Comparison of ENCODE assay signal across 9 mouse cellular contexts in genomic region chr7:28932421-28933041, GRCm38 (mm10). TPM values are rescaled to one million over a fixed set of nuclear protein-coding genes. Genes with fewer than 3 reads are reported as not detected.
DNase-seq lines count a peak whose midpoint lies in the region; ATAC-seq and TF ChIP-seq lines count a peak whose summit lies in the region.
"Had no signal": no experiment of that assay in that cellular context is flagged by ENCODE, and none has a peak within 500 bp of the region (broad histone marks: within the 10 kb centered on the region; RNA-seq: fewer than 3 reads in every experiment).

No protein-coding gene starts in this region.

- no peak overlapping the region for H3K27ac ChIP-seq in liver, embryonic 12.5 days
- no peak overlapping the region for H3K27ac ChIP-seq in hindbrain, postnatal 0 days

- H3K9ac ChIP-seq in liver, embryonic 12.5 days, result no peak overlapping the region
- H3K9ac ChIP-seq in hindbrain, postnatal 0 days (replicated peaks; ENCODE audit: low read length), result no peak overlapping the region

- peaks cover 47% of the 10 kb centered on the region for H3K36me3 ChIP-seq in liver, embryonic 12.5 days
- H3K36me3 ChIP-seq in hindbrain, postnatal 0 days (ENCODE audit: insufficient read depth, low read length), result no peaks in the 10 kb centered on the region

- ATAC-seq in liver, embryonic 12.5 days, result 0 out of 2 replicates have a peak, but pooled peaks have one; percentile 35
- ATAC-seq in hindbrain, postnatal 0 days, result no peak

- no peaks in the 10 kb centered on the region for H3K9me3 ChIP-seq in liver, embryonic 12.5 days (replicated peaks)
- no peaks in the 10 kb centered on the region for H3K9me3 ChIP-seq in hindbrain, postnatal 0 days (ENCODE audit: low read length)

- peak; percentile 49 for DNase-seq in adrenal gland, postnatal 14 days
- DNase-seq in adrenal gland, adult 18-20 months (ENCODE audit: low spot score in 2 of 2), result no peak
- peak; percentile 70 for DNase-seq in urinary bladder, postnatal 14 days (ENCODE audit: low spot score)
- no peak for DNase-seq in urinary bladder, adult 18-20 months (ENCODE audit: low spot score in 2 of 2)
- peak; percentile 68 for DNase-seq in yolk sac, embryonic 10.5 days (ENCODE audit: low spot score)
- no peak for DNase-seq in cerebellum, adult 18-20 months
- no peak for DNase-seq in hindbrain, postnatal 0 days (ENCODE audit: low spot score)
- DNase-seq: cerebellum, adult 8-10 months had no signal

- 62% methylated on average over 6 of the region's 6 CpGs for WGBS in liver, embryonic 12.5 days (ENCODE audit: insufficient replicate concordance)
- WGBS in hindbrain, postnatal 0 days, result 83% methylated on average over 6 of the region's 6 CpGs

- no peaks in the 10 kb centered on the region for H3K27me3 ChIP-seq in liver, embryonic 12.5 days (replicated peaks)
- no peaks in the 10 kb centered on the region for H3K27me3 ChIP-seq in hindbrain, postnatal 0 days (ENCODE audit: insufficient read depth, low read length)

- H3K4me3 ChIP-seq in liver, embryonic 12.5 days, result no peak overlapping the region
- no peak overlapping the region for H3K4me3 ChIP-seq in hindbrain, postnatal 0 days (ENCODE audit: low read length)

- no peak for TF ChIP-seq CTCF in hindbrain, postnatal 0 days (IDR thresholded peaks at IDR 0.05; ENCODE audit: low read depth)

- H3K4me2 ChIP-seq in liver, embryonic 12.5 days, result no peak overlapping the region
- no peak overlapping the region for H3K4me2 ChIP-seq in hindbrain, postnatal 0 days (ENCODE audit: low read depth, low read length)

- H3K4me1 ChIP-seq in liver, embryonic 12.5 days, result peaks cover 93% of the 10 kb centered on the region
- H3K4me1 ChIP-seq in hindbrain, postnatal 0 days (ENCODE audit: insufficient read depth, low read length), result no peaks in the 10 kb centered on the region

RNA-seq across cellular contexts. Expression of gene Actn4, which starts 29.6 kb away (rescaled TPM):
- total RNA-seq in adrenal gland, postnatal 14 days (2021), result 271 and 282 TPM in 2 replicates
- total RNA-seq in adrenal gland, adult 18-20 months (2021), result 100 to 1,000 TPM; 197 to 233 TPM
- polyA plus RNA-seq in liver, embryonic 12.5 days (2016; fragmentation: Nextera tagmentation; extraction: Ambion mirVana), result 165 and 166 TPM in 2 replicates
- total RNA-seq in hindbrain, postnatal 0 days (2014; rRNA removed), result 81.3 and 85.7 TPM in 2 replicates
- 114 and 115 TPM in 2 replicates for polyA plus RNA-seq in hindbrain, postnatal 0 days (2015; fragmentation: Nextera tagmentation; extraction: Ambion mirVana)

RNA-seq across cellular contexts. Expression of gene Eif3k, which starts 49.1 kb away (rescaled TPM):
- total RNA-seq in adrenal gland, postnatal 14 days (2021), result 233 and 240 TPM in 2 replicates
- total RNA-seq in adrenal gland, adult 18-20 months (2021), result 100 to 1,000 TPM; 227 to 253 TPM
- polyA plus RNA-seq in liver, embryonic 12.5 days (2016; fragmentation: Nextera tagmentation; extraction: Ambion mirVana), result 325 and 336 TPM in 2 replicates
- 347 and 472 TPM in 2 replicates for total RNA-seq in hindbrain, postnatal 0 days (2014; rRNA removed)
- polyA plus RNA-seq in hindbrain, postnatal 0 days (2015; fragmentation: Nextera tagmentation; extraction: Ambion mirVana), result 309 TPM in 2 replicates

RNA-seq across cellular contexts. Expression of gene Map4k1, which starts 49.3 kb away (rescaled TPM):
- 1.8 and 7.9 TPM in 2 replicates for total RNA-seq in adrenal gland, postnatal 14 days (2021)
- total RNA-seq in adrenal gland, adult 18-20 months (2021), result 1 to 10 TPM in 1 of 2 experiments, under 1 TPM in 1; 0.96 to 2.4 TPM
- 33.3 and 35.0 TPM in 2 replicates for polyA plus RNA-seq in liver, embryonic 12.5 days (2016; fragmentation: Nextera tagmentation; extraction: Ambion mirVana)
- total RNA-seq in hindbrain, postnatal 0 days (2014; rRNA removed), result 4.1 and 5.8 TPM in 2 replicates
- 12.5 and 15.0 TPM in 2 replicates for polyA plus RNA-seq in hindbrain, postnatal 0 days (2015; fragmentation: Nextera tagmentation; extraction: Ambion mirVana)

RNA-seq across cellular contexts. Expression of gene Capn12, which starts 51.3 kb away (rescaled TPM):
- 0.19 and 0.60 TPM in 2 replicates for total RNA-seq in adrenal gland, postnatal 14 days (2021)
- total RNA-seq in adrenal gland, adult 18-20 months (2021), result under 1 TPM; 0.16 to 0.17 TPM
- 0.12 and 0.13 TPM in 2 replicates for polyA plus RNA-seq in liver, embryonic 12.5 days (2016; fragmentation: Nextera tagmentation; extraction: Ambion mirVana)
- 0.07 TPM in 1 of 2 replicates, not detected in the other for total RNA-seq in hindbrain, postnatal 0 days (2014; rRNA removed)
- 0.53 and 0.62 TPM in 2 replicates for polyA plus RNA-seq in hindbrain, postnatal 0 days (2015; fragmentation: Nextera tagmentation; extraction: Ambion mirVana)

Comparison
In these comparisons a context has a peak if more than half of its experiments do, and no peak if none do; other contexts are left out.
1. DNase-seq: peak in adrenal gland, postnatal 14 days (single experiment), urinary bladder, postnatal 14 days (single experiment) and yolk sac, embryonic 10.5 days (single experiment); none in adrenal gland, adult 18-20 months (0 of 2), urinary bladder, adult 18-20 months (0 of 2), cerebellum, adult 18-20 months (0 of 2) and hindbrain, postnatal 0 days (single experiment).